Mouse (Mus musculus): ENCODE results near the gene Naaladl2. TPM values are rescaled to one million over a fixed set of nuclear protein-coding genes. Genes with fewer than 3 reads are reported as not detected.

The Naaladl2 gene
- polyA plus RNA-seq, 1 experiment from 2014 or later, result 0.99 TPM

GRCm38 (mm10) chr3:24778416-24778815, 365.6 kb downstream of the Naaladl2 start:
- ATAC-seq, result no peak
- Histone ChIP-seq H3K4me3 (ENCODE audit: low read length) (no peak overlapping the region), H3K9ac (ENCODE audit: low read depth, low read length) (no peak overlapping the region), H3K27ac (ENCODE audit: low read depth, low read length) (no peak overlapping the region), H3K4me2 (ENCODE audit: low read length) (no peak overlapping the region), H3K4me1 (ENCODE audit: control insufficient read depth, insufficient read depth, low read depth, low read length) (no peaks in the 10 kb centered on the region), H3K9me3 (ENCODE audit: control insufficient read depth, low read length) (no peaks in the 10 kb centered on the region), H3K27me3 (replicated peaks; ENCODE audit: control insufficient read depth, insufficient read depth, low read length) (no peaks in the 10 kb centered on the region), H3K36me3 (ENCODE audit: control insufficient read depth, insufficient read depth, low read length) (no peaks in the 10 kb centered on the region)

- Histone ChIP-seq H3K4me1 (ENCODE audit: control insufficient read depth, insufficient read depth, low read depth, low read length) (no peaks in the 10 kb centered on the region), H3K4me2 (ENCODE audit: low read length) (no peak overlapping the region), H3K27ac (ENCODE audit: low read depth, low read length) (no peak overlapping the region), H3K9me3 (ENCODE audit: control insufficient read depth, low read length) (no peaks in the 10 kb centered on the region), H3K4me3 (ENCODE audit: low read length) (no peak overlapping the region), H3K27me3 (replicated peaks; ENCODE audit: control insufficient read depth, insufficient read depth, low read length) (no peaks in the 10 kb centered on the region), H3K9ac (ENCODE audit: low read depth, low read length) (no peak overlapping the region), H3K36me3 (ENCODE audit: control insufficient read depth, insufficient read depth, low read length) (no peaks in the 10 kb centered on the region)
- no peak for ATAC-seq
- WGBS, result 84% methylated on average over 3 of the region's 3 CpGs
These were observed 395.0 kb downstream of the Naaladl2 start for GRCm38 (mm10) chr3:24749055-24749454.

DNA sequence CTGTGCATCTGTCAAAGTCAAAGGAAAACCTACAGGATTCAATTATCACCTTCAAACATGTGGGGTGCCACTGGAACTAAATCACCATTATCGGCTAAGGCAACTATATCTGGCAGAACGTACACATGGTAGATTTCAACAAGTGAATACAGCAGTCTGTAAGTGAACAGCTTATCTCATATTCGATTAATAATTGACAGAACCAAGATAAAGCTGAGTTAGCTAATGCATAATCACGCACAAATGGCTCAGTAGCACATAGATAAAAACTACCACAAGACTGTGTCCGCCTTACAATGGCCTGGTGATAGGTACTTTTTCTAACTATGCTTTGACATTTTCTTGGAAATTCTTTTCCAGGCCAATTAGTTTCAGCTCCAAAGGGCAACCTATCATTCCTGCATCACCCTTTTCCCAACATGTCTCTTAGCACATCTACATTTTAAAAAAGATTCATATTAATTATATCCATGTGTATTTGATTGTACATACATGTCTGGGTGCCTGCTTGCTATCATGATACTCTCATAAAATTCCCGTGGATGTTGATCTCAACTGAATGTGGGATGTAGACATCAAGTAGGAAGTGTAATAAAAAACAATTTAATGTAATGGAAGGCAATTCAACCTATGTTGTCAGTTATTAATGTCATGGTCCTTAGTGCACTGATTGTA, 396.7 kb downstream of the Naaladl2 start:
- Histone ChIP-seq H3K4me1 (ENCODE audit: control insufficient read depth, insufficient read depth, low read depth, low read length) (no peaks in the 10 kb centered on the region), H3K4me3 (ENCODE audit: low read length) (no peak overlapping the region), H3K36me3 (ENCODE audit: control insufficient read depth, insufficient read depth, low read length) (no peaks in the 10 kb centered on the region), H3K27ac (ENCODE audit: low read depth, low read length) (no peak overlapping the region), H3K9ac (ENCODE audit: low read depth, low read length) (no peak overlapping the region), H3K9me3 (ENCODE audit: control insufficient read depth, low read length) (no peaks in the 10 kb centered on the region), H3K4me2 (ENCODE audit: low read length) (no peak overlapping the region), H3K27me3 (replicated peaks; ENCODE audit: control insufficient read depth, insufficient read depth, low read length) (no peaks in the 10 kb centered on the region)
- ATAC-seq, result no peak
- 90% methylated on average over 6 of the region's 6 CpGs for WGBS

GRCm38 (mm10) chr3:24743946-24744345, 400.1 kb downstream of the Naaladl2 start:
- H3K9me3 ChIP-seq (ENCODE audit: control insufficient read depth, low read length), result no peaks in the 10 kb centered on the region
- no peaks in the 10 kb centered on the region for H3K36me3 ChIP-seq (ENCODE audit: control insufficient read depth, insufficient read depth, low read length)
- no peak overlapping the region for H3K9ac ChIP-seq (ENCODE audit: low read depth, low read length)
- no peak for ATAC-seq
- no peak overlapping the region for H3K27ac ChIP-seq (ENCODE audit: low read depth, low read length)
- H3K4me1 ChIP-seq (ENCODE audit: control insufficient read depth, insufficient read depth, low read depth, low read length), result no peaks in the 10 kb centered on the region
- no peak overlapping the region for H3K4me3 ChIP-seq (ENCODE audit: low read length)
- H3K27me3 ChIP-seq (replicated peaks; ENCODE audit: control insufficient read depth, insufficient read depth, low read length), result no peaks in the 10 kb centered on the region
- 79% methylated on average over 3 of the region's 3 CpGs for WGBS
- no peak overlapping the region for H3K4me2 ChIP-seq (ENCODE audit: low read length)

DNA sequence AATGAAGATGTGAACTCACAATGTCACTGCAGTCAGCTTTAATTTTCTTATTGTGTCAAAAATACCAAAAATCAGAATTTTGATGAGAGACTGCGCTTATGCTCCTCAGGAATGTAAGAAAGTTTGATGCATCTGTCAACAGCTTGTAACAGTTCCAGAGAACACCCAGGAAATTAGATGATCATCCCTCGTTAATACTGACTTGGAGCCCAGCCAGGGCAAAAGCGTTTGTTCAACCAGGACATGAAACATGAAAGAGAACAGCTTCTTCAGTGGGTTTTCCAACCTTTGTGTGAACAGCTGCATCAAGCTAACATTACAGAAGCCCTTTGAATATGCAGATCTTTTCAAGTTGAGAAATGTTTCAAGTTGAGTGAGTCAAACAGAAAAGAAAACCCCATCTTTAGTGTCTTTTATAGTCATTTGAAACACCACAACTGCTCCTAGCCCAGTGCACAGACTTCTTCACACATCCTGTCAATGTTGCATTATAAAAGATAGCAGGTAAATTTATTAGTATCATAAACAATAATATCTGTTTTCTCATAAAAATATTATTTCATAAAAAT, 424.8 kb downstream of the Naaladl2 start:
- H3K4me2 ChIP-seq (ENCODE audit: low read length), result no peak overlapping the region
- no peak overlapping the region for H3K9ac ChIP-seq (ENCODE audit: low read depth, low read length)
- 41% methylated on average over 3 of the region's 3 CpGs for WGBS
- H3K4me1 ChIP-seq (ENCODE audit: control insufficient read depth, insufficient read depth, low read depth, low read length), result no peaks in the 10 kb centered on the region
- ATAC-seq, result no peak
- H3K9me3 ChIP-seq (ENCODE audit: control insufficient read depth, low read length), result no peaks in the 10 kb centered on the region
- no peaks in the 10 kb centered on the region for H3K36me3 ChIP-seq (ENCODE audit: control insufficient read depth, insufficient read depth, low read length)
- H3K27me3 ChIP-seq (replicated peaks; ENCODE audit: control insufficient read depth, insufficient read depth, low read length), result no peaks in the 10 kb centered on the region
- no peak overlapping the region for H3K4me3 ChIP-seq (ENCODE audit: low read length)
- no peak overlapping the region for H3K27ac ChIP-seq (ENCODE audit: low read depth, low read length)

DNA sequence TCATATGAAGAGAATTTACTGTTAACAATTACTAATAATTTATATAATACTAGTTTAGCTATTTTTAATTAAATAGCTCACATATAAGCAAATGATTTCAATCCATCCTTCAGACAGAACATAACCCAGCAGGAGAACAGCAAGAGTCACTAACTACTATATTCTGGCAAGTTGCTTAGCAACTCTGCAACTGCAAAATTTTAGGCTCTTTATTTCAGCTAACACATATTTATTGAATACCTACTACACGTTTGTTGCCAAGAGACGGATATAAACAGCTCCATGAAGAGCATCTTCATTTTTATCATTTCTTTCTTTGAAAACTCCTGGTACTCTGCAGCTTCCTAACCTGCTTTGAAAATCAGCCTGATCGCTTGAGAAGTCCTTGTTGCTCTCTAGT, 429.3 kb downstream of the Naaladl2 start:
- Histone ChIP-seq H3K27ac (ENCODE audit: low read depth, low read length) (no peak overlapping the region), H3K4me3 (ENCODE audit: low read length) (no peak overlapping the region), H3K27me3 (replicated peaks; ENCODE audit: control insufficient read depth, insufficient read depth, low read length) (no peaks in the 10 kb centered on the region), H3K4me1 (ENCODE audit: control insufficient read depth, insufficient read depth, low read depth, low read length) (no peaks in the 10 kb centered on the region), H3K9me3 (ENCODE audit: control insufficient read depth, low read length) (no peaks in the 10 kb centered on the region), H3K4me2 (ENCODE audit: low read length) (no peak overlapping the region), H3K36me3 (ENCODE audit: control insufficient read depth, insufficient read depth, low read length) (no peaks in the 10 kb centered on the region), H3K9ac (ENCODE audit: low read depth, low read length) (no peak overlapping the region)
- no peak for ATAC-seq
- 55% methylated on average over 3 of the region's 3 CpGs for WGBS

GRCm38 (mm10) chr3:24705778-24706423, 438.2 kb downstream of the Naaladl2 start:
- 60% methylated on average over 4 of the region's 4 CpGs for WGBS
- no peak overlapping the region for H3K9ac ChIP-seq (ENCODE audit: low read depth, low read length)
- ATAC-seq, result no peak

DNA sequence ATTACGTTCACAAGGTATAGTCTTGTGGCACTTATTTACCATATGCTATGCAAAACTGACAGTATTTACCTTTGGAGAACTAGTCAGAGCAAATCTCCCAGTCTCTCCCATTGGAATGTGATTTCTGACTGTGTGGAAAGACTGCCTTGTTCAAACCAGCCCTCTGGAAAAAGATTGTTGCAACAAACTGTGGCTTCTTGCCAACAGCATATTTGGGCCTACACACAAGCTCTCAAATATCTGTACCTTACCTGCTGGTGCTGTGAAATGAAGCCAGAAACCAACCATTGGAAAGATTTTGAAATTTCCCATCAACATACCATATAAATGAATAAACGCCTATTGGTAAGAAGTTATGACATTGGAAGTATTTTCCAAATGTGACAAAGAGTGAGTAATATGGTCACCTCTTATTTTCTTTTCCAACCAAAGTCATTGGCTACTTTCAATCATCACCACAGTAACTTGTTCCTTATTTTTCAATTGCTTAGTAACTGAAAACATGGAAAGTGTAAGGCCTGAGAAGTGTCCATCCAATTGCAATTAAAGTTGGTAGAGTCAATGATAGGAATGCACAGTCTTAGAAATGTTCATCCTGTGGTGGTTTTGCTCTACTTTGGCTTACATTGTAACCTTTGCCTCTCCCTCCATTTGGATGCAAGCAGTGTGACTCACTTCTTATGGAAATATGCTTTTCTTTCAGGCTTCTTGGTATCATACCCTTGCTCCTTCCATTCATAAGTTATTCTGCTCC, 453.7 kb downstream of the Naaladl2 start:
- Histone ChIP-seq H3K4me1 (ENCODE audit: control insufficient read depth, insufficient read depth, low read depth, low read length) (no peaks in the 10 kb centered on the region), H3K27me3 (replicated peaks; ENCODE audit: control insufficient read depth, insufficient read depth, low read length) (no peaks in the 10 kb centered on the region), H3K9me3 (ENCODE audit: control insufficient read depth, low read length) (no peaks in the 10 kb centered on the region), H3K9ac (ENCODE audit: low read depth, low read length) (no peak overlapping the region), H3K36me3 (ENCODE audit: control insufficient read depth, insufficient read depth, low read length) (no peaks in the 10 kb centered on the region), H3K4me3 (ENCODE audit: low read length) (no peak overlapping the region), H3K27ac (ENCODE audit: low read depth, low read length) (no peak overlapping the region), H3K4me2 (ENCODE audit: low read length) (no peak overlapping the region)
- WGBS, result 93% methylated on average over 2 of the region's 2 CpGs
- no peak for ATAC-seq

More at GRCm38 (mm10) chr3:24705778-24706423, 438.2 kb downstream of the Naaladl2 start:
- H3K4me2 ChIP-seq (ENCODE audit: low read length), result no peak overlapping the region
- H3K27me3 ChIP-seq (replicated peaks; ENCODE audit: control insufficient read depth, insufficient read depth, low read length), result no peaks in the 10 kb centered on the region
- no peaks in the 10 kb centered on the region for H3K4me1 ChIP-seq (ENCODE audit: control insufficient read depth, insufficient read depth, low read depth, low read length)
- no peaks in the 10 kb centered on the region for H3K36me3 ChIP-seq (ENCODE audit: control insufficient read depth, insufficient read depth, low read length)
- H3K9me3 ChIP-seq (ENCODE audit: control insufficient read depth, low read length), result no peaks in the 10 kb centered on the region
- no peak overlapping the region for H3K27ac ChIP-seq (ENCODE audit: low read depth, low read length)
- H3K4me3 ChIP-seq (ENCODE audit: low read length), result no peak overlapping the region

DNA sequence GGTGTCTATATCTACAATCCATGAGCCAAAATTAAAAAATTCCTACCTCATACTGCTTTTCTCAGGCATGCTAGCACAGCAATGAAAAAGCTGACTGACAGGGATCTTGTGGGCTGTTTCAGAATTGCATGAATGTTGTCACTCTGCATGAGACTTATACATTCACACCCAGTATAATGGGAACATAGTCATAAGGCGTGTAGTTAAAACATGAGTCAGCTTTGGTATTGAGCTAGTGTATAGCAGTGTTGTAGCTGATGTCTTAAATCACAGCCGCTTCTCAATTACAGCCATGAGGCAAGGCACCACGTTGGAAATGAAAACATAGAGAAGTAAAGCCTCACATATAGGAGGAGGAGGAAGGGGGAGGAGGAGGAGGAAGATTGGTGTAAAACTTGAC, 473.6 kb downstream of the Naaladl2 start:
- 75% methylated on average over 3 of the region's 3 CpGs for WGBS
- no peak overlapping the region for H3K4me2 ChIP-seq (ENCODE audit: low read length)
- no peak overlapping the region for H3K4me3 ChIP-seq (ENCODE audit: low read length)
- H3K27ac ChIP-seq (ENCODE audit: low read depth, low read length), result no peak overlapping the region
- H3K27me3 ChIP-seq (replicated peaks; ENCODE audit: control insufficient read depth, insufficient read depth, low read length), result no peaks in the 10 kb centered on the region
- no peaks in the 10 kb centered on the region for H3K9me3 ChIP-seq (ENCODE audit: control insufficient read depth, low read length)
- no peak overlapping the region for H3K9ac ChIP-seq (ENCODE audit: low read depth, low read length)
- H3K36me3 ChIP-seq (ENCODE audit: control insufficient read depth, insufficient read depth, low read length), result no peaks in the 10 kb centered on the region
- no peaks in the 10 kb centered on the region for H3K4me1 ChIP-seq (ENCODE audit: control insufficient read depth, insufficient read depth, low read depth, low read length)
- ATAC-seq, result no peak
